Mouse (Mus musculus) activated CD4-positive, CD25-positive, alpha-beta regulatory T cell, adult 4 months (primary cell): ENCODE measurements around the gene Nomo1. TPM values are rescaled to one million over a fixed set of nuclear protein-coding genes. Genes with fewer than 3 reads are reported as not detected.

ENCODE experiments used
- ATAC-seq: one replicate; pipeline ENCODE4 v1.8.0; 2017
- polyA plus RNA-seq, 2 experiments: library from polyadenylated mRNA; unstranded; fragments of 100-300 nt; shearing (Covaris generic); gene quantifications; one replicate each; pipeline ENCODE4 v1.2.1; 2017

Gene Nomo1
- polyA plus RNA-seq, 2 experiments from 2014 or later: 17.1 to 20.4 TPM

DNA sequence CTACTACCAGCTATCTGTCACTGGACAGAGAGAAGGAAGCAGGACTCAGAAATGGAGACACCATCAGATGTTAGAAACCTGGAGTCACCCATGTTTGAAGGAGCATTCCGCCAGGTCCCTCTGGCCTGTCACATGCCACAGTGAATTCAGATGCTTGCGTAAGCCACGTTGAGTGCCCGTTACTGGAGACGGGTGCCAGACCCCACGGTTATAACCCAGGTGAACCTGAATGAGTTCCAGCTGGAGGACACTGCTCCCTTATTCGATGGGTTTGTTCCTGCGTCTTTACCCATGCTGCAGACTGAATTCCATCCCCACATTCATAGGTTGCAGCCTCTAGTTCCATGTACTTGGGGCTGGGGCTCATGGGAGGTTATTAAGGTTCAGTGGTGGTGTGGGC lies 70.3 kb downstream of the Nomo1 start:
- no peak for ATAC-seq

- no peak for ATAC-seq
Observed at GRCm38 (mm10) chr7:46104256-46104915, 70.9 kb downstream of the Nomo1 start.

GRCm38 (mm10) chr7:46105484-46105883 lies 72.0 kb downstream of the Nomo1 start:
- ATAC-seq: no peak

DNA sequence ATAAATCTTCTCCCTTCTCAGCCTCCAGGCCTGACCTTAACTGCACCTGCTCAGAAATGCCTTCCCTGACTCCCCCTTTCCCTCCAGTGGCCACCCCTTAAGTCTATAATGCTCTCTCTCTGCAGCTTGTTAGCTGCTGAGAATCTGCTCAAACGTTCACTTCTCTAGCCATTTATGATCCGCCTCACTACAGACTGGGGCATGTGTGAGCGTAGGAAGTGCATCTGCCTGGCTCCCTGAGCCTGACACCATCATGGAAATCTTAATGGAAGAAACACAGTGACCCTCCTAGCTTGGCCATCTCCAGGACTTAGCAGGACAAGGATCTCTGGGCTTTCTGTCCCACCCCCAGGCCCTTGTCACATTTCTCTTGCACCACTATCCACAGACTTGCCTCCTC lies 76.6 kb downstream of the Nomo1 start:
- ATAC-seq: no peak

DNA sequence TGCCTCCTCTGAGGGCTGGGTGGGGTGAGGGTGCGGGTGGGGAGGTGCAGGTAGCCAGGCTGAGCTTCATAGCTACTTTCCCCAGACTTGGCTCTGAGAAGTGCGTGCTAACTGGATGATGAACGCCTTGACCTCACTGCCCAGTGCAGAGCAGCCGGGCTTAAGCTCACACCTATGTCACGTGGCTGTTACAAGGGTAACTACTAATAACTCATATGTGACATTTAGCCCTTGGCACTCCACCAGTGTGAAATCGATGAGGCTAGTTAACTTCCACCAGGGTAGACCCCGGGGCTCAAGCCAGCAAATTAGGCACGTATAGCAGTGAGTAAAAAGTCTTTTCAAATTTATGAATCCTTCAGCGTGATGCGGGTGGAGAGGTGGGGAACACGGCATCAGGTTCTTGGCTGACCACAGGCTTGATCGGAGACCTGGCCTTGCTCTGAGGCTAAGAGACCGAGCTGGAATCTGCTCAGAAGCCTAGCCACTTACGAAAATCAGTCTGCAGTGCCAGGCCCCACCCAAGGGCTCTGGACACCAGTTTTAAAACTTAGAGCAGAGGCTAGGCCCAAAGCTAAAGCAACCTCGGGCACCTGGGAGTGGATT lies 77.8 kb downstream of the Nomo1 start:
- ATAC-seq: no peak

- ATAC-seq: no peak
Observed at GRCm38 (mm10) chr7:46111938-46112337, 78.4 kb downstream of the Nomo1 start.

DNA sequence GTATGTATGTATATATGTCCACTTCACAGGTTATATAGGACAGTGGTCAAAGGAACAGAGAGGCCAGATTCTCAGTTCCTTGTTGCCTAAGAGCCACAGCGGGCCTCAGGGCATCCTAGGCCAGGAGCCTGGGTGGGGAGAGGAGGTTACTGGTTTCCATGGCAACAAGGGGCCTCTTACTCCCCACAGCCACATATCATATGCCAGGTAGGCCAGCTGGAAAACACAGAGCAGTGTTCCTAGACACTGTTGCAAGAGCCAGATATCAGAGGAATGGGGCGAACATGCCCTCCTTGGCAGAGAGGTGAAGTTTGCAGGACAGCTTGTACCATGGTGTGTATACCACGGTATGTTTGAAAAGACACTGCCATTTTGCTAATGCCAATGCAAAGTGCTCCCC lies 79.9 kb downstream of the Nomo1 start:
- ATAC-seq: no peak

DNA sequence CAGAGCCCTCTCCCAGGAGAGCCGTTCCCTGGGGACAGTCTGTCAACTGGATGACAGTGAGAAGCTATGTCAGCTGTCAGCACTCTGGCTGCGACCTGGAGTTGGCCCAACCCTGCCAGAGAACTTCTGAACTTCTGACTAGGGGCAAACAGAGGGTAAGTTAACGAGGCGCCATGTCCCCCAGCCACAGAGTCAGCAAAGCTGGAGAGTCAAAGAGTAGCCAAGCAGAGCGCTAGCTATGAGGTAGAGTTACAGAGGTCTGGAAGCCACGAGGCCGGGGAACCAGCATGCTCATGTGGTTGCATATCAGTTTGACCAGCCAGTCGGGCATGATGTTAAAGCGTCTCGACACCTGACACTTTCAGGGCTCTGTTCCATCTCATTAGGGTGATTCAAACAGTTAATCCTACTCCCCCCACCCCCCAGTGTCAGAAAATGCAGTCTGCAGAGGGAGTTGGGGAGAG lies 82.7 kb downstream of the Nomo1 start:
- ATAC-seq: no peak

- no peak for ATAC-seq
Observed at GRCm38 (mm10) chr7:46117035-46117434, 83.5 kb downstream of the Nomo1 start.

DNA sequence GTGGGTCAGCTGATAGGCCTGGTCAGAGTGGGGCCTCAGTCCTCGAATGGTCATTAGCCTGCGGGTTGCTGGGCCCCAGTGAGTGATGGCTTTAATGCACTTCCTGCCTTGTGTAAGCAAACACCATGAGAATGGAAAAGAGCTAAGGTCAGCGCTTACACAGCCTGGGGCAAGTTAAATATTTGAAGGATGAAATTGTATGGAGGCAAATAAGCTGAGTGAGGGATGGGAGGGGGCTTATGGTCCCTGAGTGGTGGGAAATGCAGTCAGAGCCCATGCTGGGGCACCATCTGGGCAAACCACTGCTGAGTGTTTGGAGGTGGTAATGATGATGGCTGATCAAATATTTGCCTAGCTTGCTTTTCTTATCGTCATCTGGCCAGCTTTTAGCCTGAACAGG lies 89.5 kb downstream of the Nomo1 start:
- no peak for ATAC-seq

- ATAC-seq: no peak
Observed at GRCm38 (mm10) chr7:46124460-46124859, 91.0 kb downstream of the Nomo1 start.

- no peak for ATAC-seq
Observed at GRCm38 (mm10) chr7:46125340-46125739, 91.8 kb downstream of the Nomo1 start.

- ATAC-seq: no peak
Observed at GRCm38 (mm10) chr7:46128196-46128595, 94.7 kb downstream of the Nomo1 start.

- no peak for ATAC-seq
Observed at GRCm38 (mm10) chr7:46129463-46130179, 96.1 kb downstream of the Nomo1 start.

GRCm38 (mm10) chr7:46130723-46131122 lies 97.2 kb downstream of the Nomo1 start:
- ATAC-seq: no peak

- no peak for ATAC-seq
Observed at GRCm38 (mm10) chr7:46131266-46131665, 97.8 kb downstream of the Nomo1 start.

DNA sequence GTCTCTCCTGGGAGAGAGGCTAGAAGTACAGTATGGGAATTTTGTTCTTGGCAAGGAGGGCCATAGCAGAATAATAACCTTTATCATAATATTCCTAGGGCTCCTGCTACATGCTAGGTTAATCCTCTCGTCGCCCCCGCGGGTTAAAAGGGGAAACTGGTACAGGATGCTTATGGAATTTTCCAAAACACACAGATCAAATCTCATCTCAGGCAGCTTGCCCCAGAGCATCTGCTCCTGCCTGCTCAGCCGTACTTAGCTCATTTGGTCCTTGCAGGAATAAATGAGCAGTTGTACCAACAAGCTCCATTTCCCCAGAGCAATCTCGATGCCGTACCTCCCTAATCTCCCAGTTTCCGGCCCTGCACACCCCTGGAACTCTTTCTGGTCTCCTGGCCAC lies 98.3 kb downstream of the Nomo1 start:
- ATAC-seq: no peak

DNA sequence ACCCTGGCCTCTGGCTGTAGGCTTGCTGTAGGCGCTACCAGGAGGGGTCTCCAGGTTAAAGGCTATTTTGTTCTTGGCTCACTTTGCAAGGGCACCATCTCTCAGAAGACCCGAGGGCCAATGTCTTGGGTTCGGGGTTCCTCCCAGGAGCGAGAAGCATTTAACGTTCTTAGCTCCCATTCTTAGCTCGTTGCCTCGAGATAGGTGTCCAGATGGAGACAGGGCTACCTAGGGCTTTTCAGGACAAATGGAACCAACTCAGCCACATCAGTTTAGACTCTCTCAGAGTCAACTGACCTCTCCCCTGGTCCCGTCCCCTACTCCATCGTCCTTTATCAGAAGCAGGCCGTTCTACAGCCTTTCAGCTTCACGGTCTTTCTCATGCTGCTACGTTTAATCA lies 98.7 kb downstream of the Nomo1 start:
- ATAC-seq: no peak

Other genes starting within 250 kb of the Nomo1 start
- gene Lmtk3, start 250.0 kb upstream of the Nomo1 start, polyA plus RNA-seq: not detected
- gene Sult2b1, start 249.0 kb upstream of the Nomo1 start, polyA plus RNA-seq: 1 to 10 TPM; 2.5 to 6.6 TPM
- 10 to 100 TPM; 13.0 to 14.4 TPM for gene Cyth2, start 219.1 kb upstream of the Nomo1 start, polyA plus RNA-seq
- not detected for gene Kcnj14, start 208.9 kb upstream of the Nomo1 start, polyA plus RNA-seq
- gene Grwd1, start 202.8 kb upstream of the Nomo1 start, polyA plus RNA-seq: 10 to 100 TPM; 16.1 to 25.3 TPM
- 10 to 100 TPM; 23.4 to 38.5 TPM for gene Kdelr1, start 160.9 kb upstream of the Nomo1 start, polyA plus RNA-seq
- not detected for gene Grin2d, start 155.3 kb upstream of the Nomo1 start, polyA plus RNA-seq
- not detected for gene Syngr4, start 137.0 kb upstream of the Nomo1 start, polyA plus RNA-seq
- gene Tmem143, start 136.8 kb upstream of the Nomo1 start, polyA plus RNA-seq: 1 to 10 TPM; 5.8 to 6.2 TPM
- gene Emp3, start 112.3 kb upstream of the Nomo1 start, polyA plus RNA-seq: 100 to 1,000 TPM; 683 to 699 TPM
- 1 to 10 TPM in 1 of 2 experiments, under 1 TPM in 1; 0.96 to 2.2 TPM for gene Ccdc114, start 109.6 kb upstream of the Nomo1 start, polyA plus RNA-seq
- not detected for gene Abcc6, start 3.4 kb upstream of the Nomo1 start, polyA plus RNA-seq
- gene Kcnj11, start 67.1 kb downstream of the Nomo1 start, polyA plus RNA-seq: not detected
- not detected for gene Abcc8, start 146.3 kb downstream of the Nomo1 start, polyA plus RNA-seq
- gene Ush1c, start 204.8 kb downstream of the Nomo1 start, polyA plus RNA-seq: not detected
- gene Otog, start 207.3 kb downstream of the Nomo1 start, polyA plus RNA-seq: not detected